Mouse (Mus musculus) right cerebral cortex, postnatal 14 days (tissue): Measurements from ENCODE around the gene Rps18.

Experiments used
- DNase-seq: peaks from one replicate; pipeline ENCODE4 v3.0.0; 2022

Rps18 gene

DNA sequence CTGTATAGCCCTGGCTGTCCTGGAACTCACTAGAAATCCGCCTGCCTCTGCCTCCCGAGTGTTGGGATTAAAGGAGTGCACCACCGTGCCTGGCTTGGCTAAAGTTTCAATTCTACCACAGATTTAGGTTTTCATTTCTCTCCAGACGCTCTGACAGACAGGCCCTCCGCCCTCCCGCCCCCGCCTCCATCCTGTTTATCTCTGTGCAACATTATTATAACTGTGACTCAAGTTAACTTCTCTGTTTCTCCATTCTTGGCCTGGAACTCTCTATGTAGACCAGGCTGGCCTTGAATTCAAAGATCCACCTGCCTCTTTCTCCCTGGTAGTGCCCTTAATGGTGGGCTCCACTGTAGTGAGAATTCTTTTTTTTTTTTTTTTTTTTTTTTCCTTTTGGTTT lies 53.3 kb downstream of the Rps18 start:
- DNase-seq, result no peak

DNA sequence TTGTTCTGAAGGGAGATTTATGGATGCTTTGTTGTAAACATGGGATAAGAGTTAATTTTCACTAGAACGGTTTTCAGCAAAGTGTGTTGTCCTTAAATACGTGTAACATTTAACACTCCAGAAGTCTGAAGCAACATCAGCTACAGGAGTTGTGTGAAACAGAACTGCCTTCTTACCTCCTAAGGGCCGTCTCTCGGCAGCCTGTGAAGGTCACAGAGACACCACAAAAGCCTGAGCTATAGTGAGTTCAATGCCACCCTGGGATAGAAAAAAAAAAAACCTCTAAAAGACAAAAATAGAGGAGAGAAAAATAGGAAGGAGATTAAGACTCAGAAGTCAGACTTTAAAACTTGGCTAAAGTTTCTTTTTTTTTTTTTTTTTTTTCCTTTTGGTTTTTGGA lies 53.7 kb downstream of the Rps18 start:
- no peak for DNase-seq
